Comparison of ENCODE assay signal across 21 mouse cellular contexts in the genomic region with DNA sequence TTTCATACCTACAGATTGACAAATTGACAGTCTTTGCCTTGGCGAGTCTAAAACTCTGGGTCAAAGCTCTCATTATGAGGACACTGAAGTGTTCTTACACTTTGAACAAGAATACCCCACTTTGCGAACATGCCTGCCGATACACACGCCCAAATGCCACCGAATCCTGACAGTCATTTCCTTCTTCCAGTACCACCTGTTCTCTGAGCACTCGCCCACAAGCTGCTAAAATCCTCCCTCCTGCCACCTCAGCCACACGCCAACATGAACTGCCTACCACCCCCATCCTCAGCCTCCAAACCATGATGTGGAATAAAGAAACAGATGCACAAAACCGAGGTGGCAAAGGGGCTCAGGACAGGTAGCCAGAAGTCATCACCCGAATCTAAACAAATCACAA.
A peak's percentile ranks its signal among the peaks of the same experiment; 100 is the strongest.
DNase-seq lines count a peak whose midpoint lies in the region.
"Had no signal": no experiment of that assay in that cellular context is flagged by ENCODE, and none has a peak within 500 bp of the region (broad histone marks: within the 10 kb centered on the region; RNA-seq: fewer than 3 reads in every experiment).

No protein-coding gene starts in this region.

- no peak overlapping the region for H3K27ac ChIP-seq in heart, embryonic 10.5 days
- H3K27ac ChIP-seq: embryonic facial prominence, embryonic 10.5 days; forebrain, embryonic 15.5 days; macrophage; midbrain, embryonic 12.5 days; stomach, embryonic 15.5 days had no signal

- H3K27me3 ChIP-seq in heart, embryonic 10.5 days (ENCODE audit: insufficient read depth, poor library complexity, severe bottlenecking): no peaks in the 10 kb centered on the region
- H3K27me3 ChIP-seq: forebrain, embryonic 15.5 days; heart, embryonic 12.5 days; midbrain, embryonic 12.5 days; stomach, embryonic 15.5 days had no signal

- intact Hi-C loops in left cerebral cortex, postnatal 10 days (cut with DNase I): no loop called here

- DNase-seq in left cerebral cortex, adult 18-20 months (ENCODE audit: low spot score in 2 of 2): peak; percentile 44 to 58
- no peak for DNase-seq in left cerebral cortex, postnatal 10 days (ENCODE audit: extremely low spot score in 1 of 2, low spot score in 2 of 2)
- DNase-seq in cerebellum, adult 9-10 months: peak; percentile 69
- DNase-seq in layer of hippocampus, adult 8-10 months (ENCODE audit: low spot score in 2 of 2): peak; percentile 35 to 49
- DNase-seq in right cerebral cortex, postnatal 36 days (ENCODE audit: low spot score in 2 of 2): peak; percentile 44 to 68
- no peak for DNase-seq in thymus, postnatal 0 days (ENCODE audit: low spot score)
- no peak for DNase-seq in kidney, postnatal 4 days
- DNase-seq in heart, embryonic 10.5 days (ENCODE audit: low spot score): no peak
- DNase-seq: adrenal gland, postnatal 10 days; heart, postnatal 4 days; kidney, adult 2 months; liver; lung, adult 18-20 months; thymus, postnatal 14 days had no signal

- no peak overlapping the region for H3K4me3 ChIP-seq in heart, embryonic 10.5 days
- H3K4me3 ChIP-seq: embryonic facial prominence, embryonic 10.5 days; erythroblast, embryonic 14.5 days; forebrain, embryonic 15.5 days; heart, embryonic 12.5 days; midbrain, embryonic 12.5 days; stomach, embryonic 15.5 days had no signal

- H3K9me3 ChIP-seq in heart, embryonic 10.5 days: no peaks in the 10 kb centered on the region
- H3K9me3 ChIP-seq: embryonic facial prominence, embryonic 10.5 days; forebrain, embryonic 15.5 days; heart, embryonic 12.5 days; midbrain, embryonic 12.5 days; stomach, embryonic 15.5 days had no signal

- 86% methylated on average over 9 of the region's 9 CpGs for WGBS in heart, embryonic 10.5 days

- H3K36me3 ChIP-seq in heart, embryonic 10.5 days: no peaks in the 10 kb centered on the region
- H3K36me3 ChIP-seq: embryonic facial prominence, embryonic 10.5 days; forebrain, embryonic 15.5 days; heart, embryonic 12.5 days; midbrain, embryonic 12.5 days; stomach, embryonic 15.5 days had no signal

- H3K4me1 ChIP-seq in heart, embryonic 10.5 days: no peaks in the 10 kb centered on the region
- H3K4me1 ChIP-seq: embryonic facial prominence, embryonic 10.5 days; forebrain, embryonic 15.5 days; midbrain, embryonic 12.5 days; stomach, embryonic 15.5 days had no signal

Comparison
In these comparisons a context has a peak if more than half of its experiments do, and no peak if none do; other contexts are left out.
1. DNase-seq: peak in left cerebral cortex, adult 18-20 months (2 of 2), cerebellum, adult 9-10 months (single experiment), layer of hippocampus, adult 8-10 months (2 of 2) and right cerebral cortex, postnatal 36 days (2 of 2); none in left cerebral cortex, postnatal 10 days (0 of 2), thymus, postnatal 0 days (single experiment), kidney, postnatal 4 days (0 of 2) and heart, embryonic 10.5 days (single experiment).